Mouse (Mus musculus) stomach, postnatal 0 days (tissue): ENCODE results near the gene Pter. TPM values are rescaled to one million over a fixed set of nuclear protein-coding genes. Genes with fewer than 3 reads are reported as not detected.

Source experiments
- ATAC-seq: fragments of 200-750 bp; cut with Nextera tagmentation; 2 replicates; pipeline ENCODE4 v1.8.0; 2017; ENCODE audit not compliant: low FRiP score, low TSS enrichment
- DNase-seq: peaks from one replicate; pipeline ENCODE4 v3.0.0-alpha.2; 2016; ENCODE audit warnings: low spot score
- H3K27ac ChIP-seq: fragments of 300-500 bp; sonication (generic); replicated peaks from 2 replicates; pipeline ENCODE4 v1.5.1; 2014; ENCODE audit warnings: mild to moderate bottlenecking, control low read depth
- H3K27me3 ChIP-seq: fragments of 300-500 bp; sonication (generic); 2 replicates; pipeline ENCODE4 v1.6.1; 2014; ENCODE audit warnings: low read length; ENCODE audit not compliant: control insufficient read depth, insufficient read depth
- H3K36me3 ChIP-seq: fragments of 300-500 bp; sonication (generic); 2 replicates; pipeline ENCODE4 v1.6.1; 2014; ENCODE audit warnings: low read length, mixed read lengths; ENCODE audit not compliant: control insufficient read depth, insufficient read depth
- H3K4me1 ChIP-seq: fragments of 300-500 bp; sonication (generic); replicated peaks from 2 replicates; pipeline ENCODE4 v1.6.1; 2014; ENCODE audit warnings: antibody characterized with exemption; ENCODE audit not compliant: control insufficient read depth, insufficient read depth
- H3K4me2 ChIP-seq: fragments of 300-500 bp; sonication (generic); replicated peaks from 2 replicates; pipeline ENCODE4 v1.6.1; 2014; ENCODE audit warnings: low read depth, mild to moderate bottlenecking, control low read depth, moderate library complexity
- H3K4me3 ChIP-seq: fragments of 300-500 bp; sonication (generic); 2 replicates; pipeline ENCODE4 v1.5.1; 2014; ENCODE audit warnings: low read depth, low read length, control low read depth
- H3K9ac ChIP-seq: fragments of 300-500 bp; sonication (generic); 2 replicates; pipeline ENCODE4 v1.6.1; 2014; ENCODE audit warnings: mild to moderate bottlenecking, low read length, control low read depth, mixed read lengths
- H3K9me3 ChIP-seq: fragments of 300-500 bp; sonication (generic); 2 replicates; pipeline ENCODE4 v1.6.1; 2016; ENCODE audit warnings: low read length; ENCODE audit not compliant: control insufficient read depth
- CTCF ChIP-seq: IDR thresholded peaks from 2 replicates; pipeline ENCODE4 v1.5.1; 2016; ENCODE audit warnings: antibody characterized with exemption, low read depth, mild to moderate bottlenecking, moderate library complexity
- EP300 ChIP-seq: optimal IDR thresholded peaks from 2 replicates; pipeline ENCODE3; 2016; ENCODE audit warnings: antibody characterized with exemption
- WGBS: fragments of 180-500 bp; shearing (Covaris S2); extraction: QIAGEN DNeasy Blood & Tissue Kit; methylation state at CpG from one replicate; pipeline ENCODE4 v1.1.7; 2014; 5-methylcytosine and 5-hydroxymethylcytosine counted together
- polyA plus RNA-seq: library from polyadenylated mRNA; unstranded; fragments of >200 nt; fragmentation: Nextera tagmentation; extraction: Ambion mirVana; gene quantifications from 2 replicates; pipeline ENCODE4 v1.2.1, GENCODE M21; 2015

The Pter gene
- polyA plus RNA-seq, 1 experiment from 2014 or later, result 20.0 TPM

DNA sequence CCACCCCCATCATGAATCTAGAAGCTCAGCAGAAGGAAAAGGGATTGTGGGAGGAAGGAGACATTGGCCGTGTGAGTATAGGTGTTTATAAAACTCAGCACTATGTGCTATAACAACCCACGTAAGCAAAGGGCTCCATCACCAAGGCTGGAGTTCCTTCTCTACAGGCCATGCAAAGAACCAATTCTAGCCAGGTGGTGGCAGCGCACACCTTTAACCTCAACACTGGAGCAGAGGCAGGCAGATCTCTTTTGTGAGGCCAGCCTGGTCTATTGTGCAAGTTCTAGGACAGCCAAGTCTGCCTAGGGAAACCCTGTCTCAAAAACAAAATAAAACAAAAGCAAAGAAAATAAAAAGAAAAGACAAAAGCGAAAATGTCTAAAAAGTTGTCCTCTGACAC is 115.9 kb downstream of the Pter start:
- WGBS, result 89% methylated on average over 4 of the region's 4 CpGs
- Histone ChIP-seq H3K4me2 (no peak overlapping the region), H3K36me3 (no peaks in the 10 kb centered on the region), H3K27ac (no peak overlapping the region), H3K4me3 (no peak overlapping the region), H3K9ac (no peak overlapping the region), H3K27me3 (no peaks in the 10 kb centered on the region), H3K9me3 (no peaks in the 10 kb centered on the region), H3K4me1 (no peaks in the 10 kb centered on the region)
- ATAC-seq, result no peak
- no peak for TF ChIP-seq CTCF
- TF ChIP-seq EP300, result no peak
- no peak for DNase-seq

DNA sequence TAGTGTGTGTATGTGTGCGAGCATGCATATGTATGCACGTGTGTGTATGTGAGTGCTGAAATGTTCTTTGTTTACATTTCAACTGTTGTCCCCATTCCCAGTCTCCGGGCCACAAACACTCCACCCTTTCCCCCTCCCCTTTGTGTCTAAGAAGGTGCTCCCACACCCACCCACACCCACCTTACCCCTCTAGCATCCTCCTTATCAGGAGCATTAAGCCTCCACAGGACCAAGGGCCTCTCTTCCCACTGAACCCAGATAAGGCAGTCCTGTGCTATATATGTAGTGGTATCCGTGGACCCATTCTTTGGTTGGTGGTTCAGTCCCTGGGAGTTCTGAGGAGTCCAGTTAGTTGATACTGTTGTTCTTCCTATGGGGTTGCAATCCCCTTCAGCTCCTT is 120.7 kb downstream of the Pter start:
- no peak overlapping the region for H3K9ac ChIP-seq
- DNase-seq (no peak), ATAC-seq (no peak)
- no peaks in the 10 kb centered on the region for H3K27me3 ChIP-seq
- no peak overlapping the region for H3K4me3 ChIP-seq
- no peak overlapping the region for H3K4me2 ChIP-seq
- 79% methylated on average over 4 of the region's 4 CpGs for WGBS
- no peaks in the 10 kb centered on the region for H3K9me3 ChIP-seq
- TF ChIP-seq EP300 (no peak), CTCF (no peak)
- no peaks in the 10 kb centered on the region for H3K4me1 ChIP-seq
- H3K27ac ChIP-seq, result no peak overlapping the region
- no peaks in the 10 kb centered on the region for H3K36me3 ChIP-seq

- Histone ChIP-seq H3K27ac (no peak overlapping the region), H3K4me1 (no peaks in the 10 kb centered on the region), H3K9ac (no peak overlapping the region), H3K4me3 (no peak overlapping the region), H3K9me3 (no peaks in the 10 kb centered on the region), H3K36me3 (no peaks in the 10 kb centered on the region), H3K4me2 (no peak overlapping the region), H3K27me3 (no peaks in the 10 kb centered on the region)
- TF ChIP-seq CTCF (no peak), EP300 (no peak)
- no peak for ATAC-seq
- no peak for DNase-seq
- 77% methylated on average over 6 of the region's 6 CpGs for WGBS
Measured at GRCm38 (mm10) chr2:13048649-13049048, 124.8 kb downstream of the Pter start.

Other genes starting within 250 kb of the Pter start
- gene C1ql3, start 87.8 kb downstream of the Pter start, polyA plus RNA-seq, result 0.19 and 0.24 TPM in 2 replicates